Mouse (Mus musculus) cortical plate, adult 2 months (tissue): ENCODE data around the gene Pip4k2c. TPM values are rescaled to one million over a fixed set of nuclear protein-coding genes. Genes with fewer than 3 reads are reported as not detected.

Experiments
- H3K27ac ChIP-seq: fragments of 200-500 bp; 2 replicates; pipeline ENCODE4 v1.5.1; 2012; ENCODE audit warnings: low read length, control low read depth, inconsistent platforms; ENCODE audit not compliant: insufficient read depth
- H3K4me1 ChIP-seq: fragments of 200-500 bp; 2 replicates; pipeline ENCODE4 v1.6.1; 2011; ENCODE audit warnings: low read length; ENCODE audit not compliant: control insufficient read depth, insufficient read depth
- H3K4me3 ChIP-seq: fragments of 200-500 bp; 2 replicates; pipeline ENCODE4 v1.5.1; 2011; ENCODE audit warnings: mild to moderate bottlenecking, low read length, control low read depth; ENCODE audit not compliant: insufficient read depth
- CTCF ChIP-seq: fragments of 200-500 bp; IDR thresholded peaks from 2 replicates; pipeline ENCODE4 v1.5.1; 2011; ENCODE audit warnings: mild to moderate bottlenecking, control low read depth, low read length; ENCODE audit not compliant: insufficient read depth; ENCODE audit errors: extremely low read depth
- POLR2A ChIP-seq: fragments of 200-500 bp; IDR thresholded peaks from 2 replicates; pipeline ENCODE4 v1.6.1; 2011; ENCODE audit warnings: mild to moderate bottlenecking, low read length, control low read depth; ENCODE audit not compliant: insufficient read depth; ENCODE audit errors: extremely low read depth
- polyA plus RNA-seq: library from polyadenylated mRNA; depleted of rRNA; stranded (reverse); fragments of >200 nt; gene quantifications from 2 replicates; pipeline ENCODE4 v1.2.3, GENCODE M21; 2012

The Pip4k2c gene
- polyA plus RNA-seq, 1 experiment: 116 TPM

DNA sequence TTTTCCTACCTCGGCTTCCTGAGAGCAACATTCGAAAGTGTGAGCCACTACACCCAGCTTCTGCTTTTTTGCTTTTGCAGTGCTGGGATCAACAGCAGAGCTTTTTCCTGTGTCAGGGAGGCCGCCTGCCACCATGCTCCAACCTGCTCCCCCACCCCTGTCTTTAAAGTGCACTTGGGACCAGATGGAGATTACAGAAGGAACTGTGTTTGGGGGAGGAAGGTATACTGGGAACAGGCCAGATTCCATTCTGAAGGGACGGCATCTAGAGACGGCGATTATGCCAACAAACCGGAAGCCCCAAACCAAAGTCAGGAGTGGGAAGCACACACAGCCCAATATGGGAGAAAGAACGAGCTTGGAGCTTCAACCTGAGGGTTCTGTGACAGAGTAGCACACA is 15.8 kb upstream of the Pip4k2c start:
- Histone ChIP-seq H3K4me1 (peaks cover 6% of the 10 kb centered on the region), H3K4me3 (no peak overlapping the region), H3K27ac (0 out of 2 replicates have a peak overlapping the region, but pooled peaks have one; percentile 15)
- TF ChIP-seq POLR2A: no peak
- TF ChIP-seq CTCF: no peak

DNA sequence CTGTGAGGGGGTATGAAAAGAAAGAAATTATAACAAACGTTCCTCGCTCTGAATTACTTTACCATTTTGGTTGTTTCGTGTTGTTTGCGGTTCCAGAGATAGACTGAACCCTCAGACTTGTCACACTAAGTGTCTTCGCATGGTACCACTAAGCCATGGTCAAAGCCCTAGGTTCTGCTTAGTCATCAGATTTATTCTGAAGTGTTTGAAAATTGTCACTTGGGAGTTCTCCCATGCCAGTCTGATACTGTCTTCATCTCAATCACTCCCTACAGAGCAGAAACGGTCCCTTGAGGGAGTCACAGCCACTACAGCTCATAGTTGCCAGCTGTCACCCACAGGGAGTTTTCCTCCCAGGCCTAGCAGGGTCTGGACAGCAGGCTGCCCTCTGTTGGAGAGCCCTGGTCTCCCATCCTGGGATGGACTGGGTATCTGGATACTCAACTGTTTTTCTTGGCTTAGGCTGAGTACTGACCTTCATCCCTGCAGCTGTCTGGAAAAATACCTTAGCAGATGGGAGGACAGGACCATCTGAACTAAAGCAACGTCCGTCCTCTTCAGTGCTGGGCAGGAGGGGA is 15.0 kb upstream of the Pip4k2c start:
- no peak overlapping the region for H3K4me3 ChIP-seq
- peak; percentile 20; the same call in 1 of the 2 replicates for TF ChIP-seq CTCF
- TF ChIP-seq POLR2A: no peak
- peaks cover 6% of the 10 kb centered on the region for H3K4me1 ChIP-seq
- no peak overlapping the region for H3K27ac ChIP-seq

DNA sequence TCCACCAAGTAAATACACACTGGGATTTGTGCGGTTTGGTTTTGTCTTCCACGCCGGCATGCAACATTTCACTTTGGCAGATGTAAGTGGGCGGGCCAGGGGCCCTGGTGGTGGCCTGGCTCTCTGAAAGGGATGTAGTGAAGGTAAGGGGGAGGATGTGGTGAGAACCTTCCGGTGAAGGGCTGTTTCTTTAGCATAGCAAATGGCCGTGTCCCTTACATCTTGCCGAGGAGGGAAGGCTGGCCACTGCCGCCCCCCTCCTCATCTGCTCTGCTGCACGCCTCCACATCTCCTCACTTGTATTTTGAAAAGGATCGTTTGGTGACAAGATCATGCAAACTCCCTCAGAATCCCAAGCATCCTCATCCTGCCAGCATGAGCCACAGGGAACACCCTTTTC is 14.3 kb upstream of the Pip4k2c start:
- TF ChIP-seq POLR2A (peak; percentile 32; the same call in 1 of the 2 replicates), CTCF (no peak)
- H3K4me1 ChIP-seq: peaks cover 6% of the 10 kb centered on the region
- no peak overlapping the region for H3K4me3 ChIP-seq
- no peak overlapping the region for H3K27ac ChIP-seq

- H3K4me1 ChIP-seq: peaks cover 6% of the 10 kb centered on the region
- no peak overlapping the region for H3K27ac ChIP-seq
- TF ChIP-seq CTCF (no peak), POLR2A (no peak)
- no peak overlapping the region for H3K4me3 ChIP-seq
These were observed 13.8 kb upstream of the Pip4k2c start for GRCm38 (mm10) chr10:127225213-127225612.

- TF ChIP-seq CTCF (no peak), POLR2A (no peak)
- no peak overlapping the region for H3K4me3 ChIP-seq
- no peak overlapping the region for H3K27ac ChIP-seq
- H3K4me1 ChIP-seq: no peaks in the 10 kb centered on the region
These were observed 7.0 kb upstream of the Pip4k2c start for GRCm38 (mm10) chr10:127218339-127218738.

DNA sequence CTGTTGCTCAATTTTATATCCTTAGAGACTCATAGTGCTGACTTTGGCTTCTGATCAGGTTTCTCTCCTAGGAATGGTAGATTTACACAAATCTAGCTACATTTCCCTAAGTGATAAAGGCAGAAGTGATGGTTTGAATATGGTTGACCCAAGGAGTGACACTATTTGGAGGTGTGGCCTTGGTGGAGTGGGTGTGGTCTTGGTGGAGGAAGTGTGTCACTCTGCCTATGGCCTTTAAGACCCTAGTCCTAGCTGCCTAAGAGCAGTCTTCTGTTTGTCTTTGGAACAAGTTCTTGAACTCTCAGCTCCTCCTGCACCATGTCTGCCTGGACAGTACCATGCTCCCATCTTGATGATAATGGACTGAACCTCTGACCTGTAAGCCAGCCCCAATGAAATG is 5.8 kb upstream of the Pip4k2c start:
- no peak for TF ChIP-seq CTCF
- no peak for TF ChIP-seq POLR2A
- Histone ChIP-seq H3K4me3 (no peak overlapping the region), H3K27ac (no peak overlapping the region), H3K4me1 (no peaks in the 10 kb centered on the region)

- Histone ChIP-seq H3K27ac (no peak overlapping the region), H3K4me3 (no peak overlapping the region), H3K4me1 (no peaks in the 10 kb centered on the region)
- TF ChIP-seq POLR2A (no peak), CTCF (no peak)
These were observed 5.1 kb upstream of the Pip4k2c start for GRCm38 (mm10) chr10:127216456-127216855.

DNA sequence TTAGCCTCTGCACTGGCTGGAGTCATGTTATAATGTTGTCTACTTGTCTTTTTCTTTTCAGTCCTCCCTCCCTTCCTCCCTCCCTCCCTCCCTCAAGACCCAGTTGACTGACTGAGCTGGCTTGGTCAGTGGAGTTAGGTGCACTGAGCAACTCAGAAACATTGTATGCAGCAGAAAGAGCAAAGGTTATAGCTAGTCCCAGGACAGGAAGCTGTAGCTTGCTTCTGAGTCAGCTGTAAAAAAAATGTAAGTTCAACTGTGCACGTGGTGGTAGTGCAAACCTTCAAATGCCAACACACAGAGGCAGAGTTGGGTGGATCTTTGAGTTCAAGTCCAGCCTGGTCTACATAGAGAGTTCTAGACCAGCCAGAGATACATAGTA is 3.0 kb upstream of the Pip4k2c start:
- H3K4me3 ChIP-seq: no peak overlapping the region
- H3K27ac ChIP-seq: no peak overlapping the region
- H3K4me1 ChIP-seq: no peaks in the 10 kb centered on the region
- TF ChIP-seq POLR2A: no peak
- TF ChIP-seq CTCF: no peak

DNA sequence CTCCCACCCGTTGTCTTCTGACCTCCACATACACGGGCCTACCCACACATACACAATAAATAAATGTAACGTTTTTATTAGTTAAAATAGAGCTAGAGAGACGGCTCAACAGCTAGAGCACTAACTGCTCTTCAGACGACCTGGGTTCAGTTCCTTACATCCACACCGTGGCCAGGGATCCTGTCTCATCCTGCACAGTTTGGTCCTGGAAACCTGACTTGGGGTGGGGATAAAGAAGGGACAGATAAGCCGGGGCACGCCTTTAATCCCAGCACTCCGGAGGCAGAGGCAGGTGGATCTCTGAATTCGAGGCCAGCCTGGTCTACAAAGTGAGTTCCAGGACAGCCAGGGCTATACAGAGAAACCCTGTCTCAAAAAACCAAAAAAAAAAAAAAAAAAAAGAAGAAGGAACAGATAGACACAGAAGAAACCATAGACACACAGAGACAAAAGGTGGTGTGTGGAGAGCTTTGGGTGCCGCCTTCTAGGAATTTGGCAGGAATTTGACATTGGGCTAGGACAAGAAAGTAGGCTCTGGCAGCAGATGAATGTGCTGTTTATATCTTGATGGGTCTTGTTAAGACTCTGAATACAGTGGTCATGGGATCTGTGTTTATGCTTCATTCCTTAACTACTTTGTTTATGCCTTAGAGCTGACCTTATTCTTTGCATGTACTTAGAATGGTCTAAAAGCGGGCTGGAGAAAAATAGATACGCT is 2.5 kb upstream of the Pip4k2c start:
- no peak overlapping the region for H3K27ac ChIP-seq
- no peaks in the 10 kb centered on the region for H3K4me1 ChIP-seq
- no peak overlapping the region for H3K4me3 ChIP-seq
- TF ChIP-seq POLR2A: no peak
- no peak for TF ChIP-seq CTCF

DNA sequence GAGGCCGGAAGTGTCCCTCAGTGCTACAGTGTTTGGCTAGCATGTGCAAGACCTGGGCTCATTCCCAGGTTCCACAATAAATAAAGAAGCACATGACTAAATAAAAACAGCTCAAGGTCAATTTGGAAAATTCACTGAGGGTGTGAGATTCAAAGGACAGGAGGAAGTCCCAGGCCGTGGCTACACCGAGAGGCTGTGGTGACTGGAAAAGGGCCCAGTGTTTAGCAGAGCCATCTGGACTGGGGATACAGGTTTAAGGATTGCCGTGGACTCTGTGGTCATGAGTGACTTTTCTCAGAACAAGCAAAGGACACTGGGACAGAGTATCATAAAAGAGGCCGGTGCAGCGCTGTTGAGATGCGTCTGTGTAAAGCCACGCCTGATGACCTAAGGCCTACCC is 1.9 kb upstream of the Pip4k2c start:
- no peak overlapping the region for H3K27ac ChIP-seq
- H3K4me1 ChIP-seq: peaks cover 4% of the 10 kb centered on the region
- TF ChIP-seq POLR2A: no peak
- TF ChIP-seq CTCF: no peak

More for the DNA sequence above, 1.9 kb upstream of the Pip4k2c start:
- no peak overlapping the region for H3K4me3 ChIP-seq
